Mouse (Mus musculus): ENCODE measurements around the gene Spop.
A peak's percentile ranks its signal among the peaks of the same experiment; 100 is the strongest.

Gene Spop

GRCm38 (mm10) chr11:95519299-95519698 is 105.4 kb downstream of the Spop start:
- DNase-seq (ENCODE audit: low read depth, low spot score): no peak

- DNase-seq (ENCODE audit: low read depth, low spot score): no peak
These were observed 106.1 kb downstream of the Spop start for GRCm38 (mm10) chr11:95519996-95520395.

GRCm38 (mm10) chr11:95520456-95521072 is 106.7 kb downstream of the Spop start:
- peak; percentile 90 for DNase-seq (ENCODE audit: low read depth, low spot score)

GRCm38 (mm10) chr11:95521563-95521962 is 107.7 kb downstream of the Spop start:
- DNase-seq (ENCODE audit: low read depth, low spot score): no peak

GRCm38 (mm10) chr11:95527307-95527706 is 113.4 kb downstream of the Spop start:
- no peak for DNase-seq (ENCODE audit: low read depth, low spot score)

GRCm38 (mm10) chr11:95528231-95528630 is 114.4 kb downstream of the Spop start:
- no peak for DNase-seq (ENCODE audit: low read depth, low spot score)

- DNase-seq (ENCODE audit: low read depth, low spot score): peak; percentile 75
These were observed 118.6 kb downstream of the Spop start for GRCm38 (mm10) chr11:95532353-95533072.

GRCm38 (mm10) chr11:95533484-95534160 is 119.7 kb downstream of the Spop start:
- no peak for DNase-seq (ENCODE audit: low read depth, low spot score)

GRCm38 (mm10) chr11:95538378-95539104 is 124.7 kb downstream of the Spop start:
- DNase-seq (ENCODE audit: low read depth, low spot score): no peak

- DNase-seq (ENCODE audit: low read depth, low spot score): no peak
These were observed 126.9 kb downstream of the Spop start for GRCm38 (mm10) chr11:95540637-95541385.
